Mouse (Mus musculus) splenic B cell, adult 2 months (primary cell): ENCODE measurements around the gene Safb.

Experiments
- DNase-seq: peaks from one replicate; pipeline ENCODE4 v3.0.0-alpha.2; 2011; ENCODE audit warnings: low read depth, low spot score
- H3K27me3 ChIP-seq: 2 replicates; pipeline ENCODE4 v1.6.1; 2012; ENCODE audit warnings: mild to moderate bottlenecking, low read length, moderate library complexity, mixed read lengths; ENCODE audit not compliant: control insufficient read depth, poor library complexity, insufficient read depth, severe bottlenecking
- H3K36me3 ChIP-seq: 2 replicates; pipeline ENCODE4 v1.6.1; 2012; ENCODE audit warnings: mild to moderate bottlenecking, low read length, moderate library complexity, mixed read lengths; ENCODE audit not compliant: control insufficient read depth, poor library complexity, insufficient read depth, severe bottlenecking

Gene Safb

GRCm38 (mm10) chr17:56583611-56584256 lies 891 bp upstream of the Safb start:
- Histone ChIP-seq H3K27me3 (no peaks in the 10 kb centered on the region), H3K36me3 (peaks cover 4% of the 10 kb centered on the region)
- DNase-seq = no peak

GRCm38 (mm10) chr17:56585171-56585821 lies 671 bp downstream of the Safb start:
- DNase-seq = peak; percentile 80
- Histone ChIP-seq H3K27me3 (no peaks in the 10 kb centered on the region), H3K36me3 (peaks cover 7% of the 10 kb centered on the region)

DNA sequence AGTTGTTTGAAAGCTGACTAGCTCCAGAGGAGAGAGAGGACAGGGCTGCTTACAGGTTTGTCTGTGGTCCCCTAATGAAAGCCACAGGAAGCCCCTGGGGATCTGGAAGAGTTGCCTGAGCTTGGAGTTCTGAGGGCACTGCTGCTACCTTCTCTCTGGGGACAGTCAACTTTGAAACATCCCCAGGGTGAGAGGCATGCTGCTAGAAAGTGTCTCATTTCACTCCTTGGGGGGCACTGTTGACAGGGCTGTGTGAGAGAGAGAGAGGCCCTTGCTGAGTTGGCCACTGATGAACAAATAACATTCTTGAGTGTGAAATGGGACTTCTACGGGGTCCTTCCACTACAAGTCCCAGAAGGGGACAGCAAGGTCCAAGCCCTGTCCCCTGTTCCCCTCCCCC lies 3.1 kb downstream of the Safb start:
- DNase-seq = no peak
- no peaks in the 10 kb centered on the region for H3K27me3 ChIP-seq
- peaks cover 8% of the 10 kb centered on the region for H3K36me3 ChIP-seq

DNA sequence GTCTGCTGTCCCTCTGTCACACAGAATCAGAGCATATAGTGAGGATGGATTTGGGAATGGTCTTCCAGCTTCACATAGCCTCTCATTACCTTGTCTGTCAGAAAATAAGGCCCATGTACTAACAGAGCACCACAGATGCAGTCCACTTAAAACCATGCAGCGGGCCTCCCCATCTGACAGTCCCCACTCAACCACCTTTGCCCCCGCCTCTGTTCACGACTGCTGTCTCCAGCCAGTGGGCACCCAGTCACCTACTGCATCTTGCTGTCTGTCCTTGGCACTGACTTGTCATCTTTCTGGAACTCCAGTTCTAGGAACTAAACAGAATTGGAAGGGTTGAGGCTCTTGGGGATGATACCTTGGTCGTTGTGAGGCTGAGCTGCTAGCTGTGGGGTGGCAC lies 4.3 kb downstream of the Safb start:
- DNase-seq = no peak
- Histone ChIP-seq H3K36me3 (peaks cover 10% of the 10 kb centered on the region), H3K27me3 (no peaks in the 10 kb centered on the region)

DNA sequence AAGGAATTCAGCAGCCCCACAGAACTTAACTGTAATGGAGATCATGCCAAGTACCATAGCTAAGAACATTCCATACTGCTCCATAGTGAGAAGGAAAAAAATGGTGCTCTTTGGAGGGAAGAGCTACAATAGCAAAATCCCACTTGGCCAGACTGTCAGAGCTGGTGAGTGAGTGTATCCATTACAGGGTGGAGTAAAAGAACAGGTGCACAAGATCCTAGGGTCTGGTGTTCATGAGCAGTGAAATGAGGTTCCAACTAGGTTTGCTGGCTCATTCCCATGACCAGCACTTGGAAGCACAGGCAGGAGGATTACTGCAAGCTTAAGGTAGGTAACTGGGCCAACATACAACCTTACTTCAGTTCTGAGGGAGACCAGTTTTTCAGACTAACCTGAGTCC lies 7.9 kb downstream of the Safb start:
- Histone ChIP-seq H3K27me3 (no peaks in the 10 kb centered on the region), H3K36me3 (peaks cover 12% of the 10 kb centered on the region)
- no peak for DNase-seq

DNA sequence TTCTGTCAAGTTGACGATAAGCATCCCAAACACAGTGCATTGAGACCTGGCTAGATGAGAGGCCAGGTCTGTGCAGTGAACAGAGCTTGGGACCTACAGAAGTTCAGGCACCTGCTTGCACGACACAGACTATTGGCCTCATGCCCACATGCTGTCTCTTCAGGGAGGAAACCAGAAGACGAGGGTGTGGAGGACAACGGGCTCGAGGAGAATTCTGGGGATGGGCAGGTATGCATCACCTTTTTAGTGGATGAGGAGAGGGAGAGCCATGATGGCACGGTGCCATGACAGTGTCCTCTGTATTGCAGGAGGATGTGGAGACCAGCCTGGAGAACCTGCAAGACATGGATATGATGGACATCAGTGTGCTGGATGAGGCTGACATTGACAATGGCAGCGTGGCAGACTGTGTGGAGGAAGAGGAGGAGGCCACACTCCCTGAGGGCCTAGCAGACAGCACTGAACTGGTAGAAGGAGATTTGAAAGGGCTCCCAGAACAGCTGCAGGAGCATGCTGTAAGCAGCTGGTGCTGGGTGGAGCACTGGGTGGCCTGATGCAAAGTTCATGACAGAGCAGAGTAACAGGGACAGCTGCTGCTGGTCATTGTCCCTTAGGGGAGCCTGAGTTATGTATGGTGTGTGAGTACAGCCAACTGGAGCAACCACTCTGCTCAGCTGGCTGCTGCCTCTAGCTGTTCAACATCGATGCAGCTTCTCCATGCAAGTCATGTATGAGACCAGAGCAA lies 9.1 kb downstream of the Safb start:
- Histone ChIP-seq H3K27me3 (no peaks in the 10 kb centered on the region), H3K36me3 (peaks cover 14% of the 10 kb centered on the region)
- no peak for DNase-seq

DNA sequence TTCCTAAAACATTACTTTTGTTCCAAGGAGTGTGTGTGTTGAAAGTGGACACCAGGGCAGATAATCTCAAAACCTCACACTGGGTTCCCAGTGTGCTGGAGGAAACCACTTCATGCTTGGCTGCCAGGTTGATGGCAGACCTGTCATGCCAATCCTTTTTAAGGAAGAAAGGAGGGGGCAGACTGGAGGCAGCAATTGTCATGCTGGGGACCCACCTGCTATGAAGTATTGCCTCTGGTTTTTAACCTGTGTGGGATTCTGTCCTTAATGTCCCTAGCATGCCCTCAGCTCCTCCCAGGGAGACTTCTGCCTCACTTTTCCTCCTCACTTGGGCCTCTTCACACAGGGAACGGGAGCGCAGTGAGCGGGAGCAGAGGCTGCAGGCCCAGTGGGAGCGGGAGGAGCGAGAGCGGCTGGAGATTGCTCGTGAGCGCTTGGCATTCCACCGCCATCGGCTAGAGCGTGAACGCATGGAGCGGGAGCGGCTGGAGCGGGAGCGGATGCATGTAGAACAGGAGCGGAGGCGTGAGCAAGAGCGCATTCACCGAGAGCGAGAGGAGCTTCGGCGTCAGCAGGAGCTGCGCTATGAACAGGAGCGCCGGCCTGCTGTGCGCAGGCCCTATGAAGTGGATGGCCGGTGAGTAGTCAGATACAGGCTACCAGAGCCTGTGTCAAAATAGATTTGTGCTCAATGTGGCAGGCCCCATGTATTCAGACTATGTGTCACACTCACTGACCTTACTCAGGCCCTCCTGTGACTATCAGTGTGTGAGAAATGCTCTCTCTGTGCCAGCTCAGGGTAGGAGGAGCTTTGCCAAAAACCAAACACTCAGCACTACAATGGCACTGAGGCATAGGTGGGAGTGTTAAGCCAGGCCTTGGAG lies 18.8 kb downstream of the Safb start:
- H3K27me3 ChIP-seq = no peaks in the 10 kb centered on the region

GRCm38 (mm10) chr17:56604070-56604380 lies 19.4 kb downstream of the Safb start:
- Histone ChIP-seq H3K36me3 (peaks cover 16% of the 10 kb centered on the region), H3K27me3 (no peaks in the 10 kb centered on the region)
- no peak for DNase-seq

More for the DNA sequence above, 18.8 kb downstream of the Safb start:
- no peak for DNase-seq
- peaks cover 16% of the 10 kb centered on the region for H3K36me3 ChIP-seq

GRCm38 (mm10) chr17:56604422-56604821 lies 19.8 kb downstream of the Safb start:
- DNase-seq = no peak
- H3K36me3 ChIP-seq = peaks cover 16% of the 10 kb centered on the region
- H3K27me3 ChIP-seq = no peaks in the 10 kb centered on the region

DNA sequence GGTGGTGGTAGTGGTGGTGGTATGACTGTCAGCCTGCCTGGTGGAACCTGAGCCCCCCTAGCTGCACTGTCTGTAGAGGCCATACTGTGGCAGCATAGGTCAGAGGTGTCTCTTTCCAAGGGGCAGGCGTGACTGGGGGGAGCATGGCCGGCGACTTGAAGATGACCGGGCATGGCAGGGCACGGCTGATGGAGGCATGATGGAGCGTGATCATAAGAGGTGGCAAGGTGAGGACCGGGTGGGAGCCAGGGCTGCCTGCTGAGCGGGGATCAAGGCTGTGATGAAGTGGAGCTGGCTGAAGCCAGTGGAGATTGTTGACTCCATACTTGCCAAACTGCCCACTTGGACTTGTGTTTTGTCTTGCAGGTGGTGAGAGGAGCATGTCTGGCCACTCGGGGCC lies 20.8 kb downstream of the Safb start:
- H3K27me3 ChIP-seq = no peaks in the 10 kb centered on the region
- H3K36me3 ChIP-seq = peaks cover 13% of the 10 kb centered on the region
- DNase-seq = no peak

GRCm38 (mm10) chr17:56607521-56608062 lies 23.0 kb downstream of the Safb start:
- H3K36me3 ChIP-seq = peaks cover 5% of the 10 kb centered on the region
- no peaks in the 10 kb centered on the region for H3K27me3 ChIP-seq
- no peak for DNase-seq

DNA sequence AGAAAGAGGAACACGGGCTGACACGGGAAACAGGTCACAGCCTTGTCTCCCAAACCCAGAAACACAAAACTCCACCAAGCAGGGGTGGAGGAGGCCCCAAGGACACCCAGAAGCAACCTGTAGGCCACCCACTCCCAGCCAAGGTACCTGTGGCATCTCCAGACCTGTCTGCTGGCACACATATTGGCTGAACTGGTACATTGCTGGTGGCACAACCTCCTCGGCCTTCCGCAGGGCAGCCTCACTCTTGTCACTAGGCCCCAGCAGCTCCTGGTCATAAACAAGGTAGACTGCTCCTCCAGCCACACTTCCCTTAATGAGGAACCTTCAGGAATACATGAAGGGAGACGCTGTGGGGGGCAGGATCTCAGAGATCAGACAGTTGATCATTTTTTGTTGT lies 24.1 kb downstream of the Safb start:
- no peaks in the 10 kb centered on the region for H3K27me3 ChIP-seq
- DNase-seq = no peak
- H3K36me3 ChIP-seq = peaks cover 4% of the 10 kb centered on the region

DNA sequence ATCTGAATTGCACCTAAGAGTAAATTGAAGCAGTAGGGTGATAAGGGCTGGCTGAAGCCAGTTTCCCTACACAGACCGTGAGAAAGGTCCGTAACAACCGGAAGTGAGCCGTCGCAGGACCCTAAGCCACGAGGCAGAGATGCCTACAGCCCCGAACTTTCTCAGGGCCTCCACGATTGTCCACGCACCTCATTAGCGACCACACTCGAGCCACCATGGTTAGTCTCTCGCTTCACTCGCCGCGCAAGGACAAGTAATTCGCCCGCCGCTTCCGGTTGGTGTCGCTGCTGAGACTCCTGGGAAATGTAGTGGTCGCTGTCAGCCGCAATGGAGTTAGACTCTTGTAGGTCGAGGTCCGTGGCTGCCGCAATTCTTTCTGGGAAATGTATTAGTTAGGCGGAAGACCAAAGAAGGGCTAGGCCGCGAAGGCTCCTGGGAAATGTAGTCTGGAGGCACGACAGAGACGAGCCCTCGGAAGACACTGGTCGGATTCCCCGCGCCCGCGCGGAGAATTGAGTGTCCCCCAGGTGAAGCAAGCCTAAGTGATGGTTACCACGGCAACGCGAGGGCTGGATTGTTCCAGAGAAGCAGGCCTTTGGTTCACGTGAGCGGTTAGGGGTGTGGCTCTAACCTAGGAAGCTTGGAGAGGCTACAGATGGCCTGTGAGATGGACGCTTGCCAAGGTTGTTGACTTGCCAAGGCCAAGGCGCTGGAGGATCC lies 25.0 kb downstream of the Safb start, which contains the start of gene 2410015M20Rik:
Gene 2410015M20Rik, minus strand, starts transcription at position 320 of the 720 bp plus-strand sequence.
- H3K36me3 ChIP-seq = peaks cover 3% of the 10 kb centered on the region
- peak; percentile 97 for DNase-seq

DNA sequence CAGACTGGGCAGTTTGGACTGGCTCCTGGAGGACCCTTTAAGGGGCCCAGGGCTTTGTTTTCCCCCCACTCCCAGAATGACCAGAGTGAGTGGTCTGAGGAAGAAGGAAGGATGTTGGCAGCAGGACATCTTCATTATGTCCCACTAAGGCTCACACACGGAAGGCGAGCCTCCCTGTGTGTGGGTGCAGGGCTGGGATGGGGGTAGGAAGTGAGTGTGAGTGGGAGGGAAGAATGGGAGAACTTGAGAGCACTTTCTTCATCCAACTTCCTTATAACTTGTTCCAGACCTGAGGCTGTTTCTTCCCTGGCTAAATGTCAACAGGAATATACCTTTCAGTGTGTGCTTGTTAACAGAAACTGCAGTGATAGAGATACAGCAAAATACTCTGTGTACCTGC lies 26.7 kb downstream of the Safb start:
- peaks cover 5% of the 10 kb centered on the region for H3K36me3 ChIP-seq

More for the DNA sequence above, 25.0 kb downstream of the Safb start, which contains the start of gene 2410015M20Rik:
- no peaks in the 10 kb centered on the region for H3K27me3 ChIP-seq

More for the DNA sequence above, 26.7 kb downstream of the Safb start:
- DNase-seq = no peak
- H3K27me3 ChIP-seq = no peaks in the 10 kb centered on the region
